Mouse (Mus musculus): Measurements from ENCODE around the gene Zcchc2. TPM values are rescaled to one million over a fixed set of nuclear protein-coding genes. Genes with fewer than 3 reads are reported as not detected.

The Zcchc2 gene
- polyA plus RNA-seq, 1 experiment from 2014 or later: 14.1 TPM

- CTCF ChIA-PET: no interaction called here
- H3K27me3 ChIP-seq: no peaks in the 10 kb centered on the region
- in situ Hi-C loops (cut with MboI; ENCODE audit: low pct_unique_long_range_greater_than_20kb): loop anchor here (5.0 to 25.0 kb wide), 2 partner anchors 139 to 294 kb away; no protein-coding TSS in a partner anchor
- DNase-seq (ENCODE audit: low read depth, low spot score) (peak; percentile 39), ATAC-seq (peak; percentile 79)
- POLR2A ChIA-PET: no interaction called here
- TF ChIP-seq CTCF (IDR thresholded peaks at IDR 0.05): no peak
Observed at GRCm38 (mm10) chr1:106030886-106031285, 40.7 kb downstream of the Zcchc2 start.

GRCm38 (mm10) chr1:106031908-106032307 is 41.7 kb downstream of the Zcchc2 start:
- TF ChIP-seq CTCF (IDR thresholded peaks at IDR 0.05): no peak
- no peak for ATAC-seq
- in situ Hi-C loops (cut with MboI; ENCODE audit: low pct_unique_long_range_greater_than_20kb): loop anchor here (5.0 to 25.0 kb wide), 2 partner anchors 140 to 295 kb away; no protein-coding TSS in a partner anchor
- CTCF ChIA-PET: no interaction called here
- no peaks in the 10 kb centered on the region for H3K27me3 ChIP-seq
- no peak for DNase-seq (ENCODE audit: low read depth, low spot score)
- POLR2A ChIA-PET: no interaction called here

- ChIA-PET POLR2A (no interaction called here), CTCF (no interaction called here)
- ATAC-seq (no peak), DNase-seq (ENCODE audit: low read depth, low spot score) (no peak)
- no peaks in the 10 kb centered on the region for H3K27me3 ChIP-seq
- in situ Hi-C loops (cut with MboI; ENCODE audit: low pct_unique_long_range_greater_than_20kb): loop anchor here (5.0 to 25.0 kb wide), 2 partner anchors 142 to 297 kb away; no protein-coding TSS in a partner anchor
- no peak for TF ChIP-seq CTCF (IDR thresholded peaks at IDR 0.05)
Observed at GRCm38 (mm10) chr1:106034776-106035175, 44.6 kb downstream of the Zcchc2 start.

GRCm38 (mm10) chr1:106036861-106037599 is 46.8 kb downstream of the Zcchc2 start:
- CTCF ChIA-PET: interaction anchor here (0.7 to 3.1 kb wide), 14 partner anchors 9 to 377 kb away, joined by 3 to 15 read pairs (median 3); no protein-coding TSS in a partner anchor
- ATAC-seq (no peak), DNase-seq (ENCODE audit: low read depth, low spot score) (no peak)
- TF ChIP-seq CTCF (IDR thresholded peaks at IDR 0.05): peak; percentile 81
- no peaks in the 10 kb centered on the region for H3K27me3 ChIP-seq
- in situ Hi-C loops (cut with MboI; ENCODE audit: low pct_unique_long_range_greater_than_20kb): loop anchor here (25.0 kb wide), 1 partner anchor 300 kb away; no protein-coding TSS in a partner anchor
- POLR2A ChIA-PET: interaction anchor here (1.2 kb wide), 1 partner anchor 145 kb away, joined by 3 read pairs; no protein-coding TSS in a partner anchor

GRCm38 (mm10) chr1:106039326-106039725 is 49.1 kb downstream of the Zcchc2 start:
- POLR2A ChIA-PET: no interaction called here
- no peak for TF ChIP-seq CTCF (IDR thresholded peaks at IDR 0.05)
- no peak for DNase-seq (ENCODE audit: low read depth, low spot score)
- CTCF ChIA-PET: interaction anchor here (1.3 to 1.8 kb wide), 3 partner anchors 19 to 132 kb away, joined by 3 to 4 read pairs (median 4); partner anchors contain the start of gene Phlpp1
- H3K27me3 ChIP-seq: no peaks in the 10 kb centered on the region
- no peak for ATAC-seq
- in situ Hi-C loops (cut with MboI; ENCODE audit: low pct_unique_long_range_greater_than_20kb): loop anchor here (25.0 kb wide), 1 partner anchor 302 kb away; no protein-coding TSS in a partner anchor

GRCm38 (mm10) chr1:106040271-106040670 is 50.1 kb downstream of the Zcchc2 start:
- in situ Hi-C loops (cut with MboI; ENCODE audit: low pct_unique_long_range_greater_than_20kb): loop anchor here (25.0 kb wide), 1 partner anchor 303 kb away; no protein-coding TSS in a partner anchor
- ChIA-PET POLR2A (no interaction called here), CTCF (interaction anchor here (1.8 kb wide), 1 partner anchor 20 kb away, joined by 4 read pairs; no protein-coding TSS in a partner anchor)
- DNase-seq (ENCODE audit: low read depth, low spot score) (no peak), ATAC-seq (no peak)
- H3K27me3 ChIP-seq: no peaks in the 10 kb centered on the region
- TF ChIP-seq CTCF (IDR thresholded peaks at IDR 0.05): no peak

- POLR2A ChIA-PET: no interaction called here
- TF ChIP-seq CTCF (IDR thresholded peaks at IDR 0.05): no peak
- CTCF ChIA-PET: no interaction called here
- ATAC-seq (no peak), DNase-seq (ENCODE audit: low read depth, low spot score) (no peak)
- in situ Hi-C loops (cut with MboI; ENCODE audit: low pct_unique_long_range_greater_than_20kb): loop anchor here (25.0 kb wide), 1 partner anchor 305 kb away; no protein-coding TSS in a partner anchor
- no peaks in the 10 kb centered on the region for H3K27me3 ChIP-seq
Observed at GRCm38 (mm10) chr1:106042221-106042620, 52.0 kb downstream of the Zcchc2 start.

- no peaks in the 10 kb centered on the region for H3K27me3 ChIP-seq
- no peak for TF ChIP-seq CTCF (IDR thresholded peaks at IDR 0.05)
- CTCF ChIA-PET: interaction anchor here (1.2 kb wide), 1 partner anchor 144 kb away, joined by 3 read pairs; no protein-coding TSS in a partner anchor
- DNase-seq (ENCODE audit: low read depth, low spot score) (no peak), ATAC-seq (no peak)
- POLR2A ChIA-PET: no interaction called here
- in situ Hi-C loops (cut with MboI; ENCODE audit: low pct_unique_long_range_greater_than_20kb): loop anchor here (25.0 kb wide), 1 partner anchor 306 kb away; no protein-coding TSS in a partner anchor
Observed at GRCm38 (mm10) chr1:106043053-106043820, 53.0 kb downstream of the Zcchc2 start.

GRCm38 (mm10) chr1:106049036-106049435 is 58.8 kb downstream of the Zcchc2 start:
- CTCF ChIA-PET: interaction anchor here (1.3 kb wide), 1 partner anchor 11 kb away, joined by 3 read pairs; no protein-coding TSS in a partner anchor
- no peak for DNase-seq (ENCODE audit: low read depth, low spot score)

GRCm38 (mm10) chr1:106054978-106055377 is 64.8 kb downstream of the Zcchc2 start:
- CTCF ChIA-PET: interaction anchor here (1.2 kb wide), 1 partner anchor 9 kb away, joined by 4 read pairs; no protein-coding TSS in a partner anchor

More at GRCm38 (mm10) chr1:106049036-106049435, 58.8 kb downstream of the Zcchc2 start:
- POLR2A ChIA-PET: no interaction called here
- H3K27me3 ChIP-seq: no peaks in the 10 kb centered on the region
- in situ Hi-C loops (cut with MboI; ENCODE audit: low pct_unique_long_range_greater_than_20kb): loop anchor here (25.0 kb wide), 1 partner anchor 312 kb away; no protein-coding TSS in a partner anchor
- TF ChIP-seq CTCF (IDR thresholded peaks at IDR 0.05): no peak
- ATAC-seq: no peak

More at GRCm38 (mm10) chr1:106054978-106055377, 64.8 kb downstream of the Zcchc2 start:
- in situ Hi-C loops (cut with MboI; ENCODE audit: low pct_unique_long_range_greater_than_20kb): loop anchor here (25.0 kb wide), 1 partner anchor 757 kb away; no protein-coding TSS in a partner anchor
- TF ChIP-seq CTCF (IDR thresholded peaks at IDR 0.05): no peak
- POLR2A ChIA-PET: no interaction called here
- H3K27me3 ChIP-seq: no peaks in the 10 kb centered on the region
- ATAC-seq (no peak), DNase-seq (ENCODE audit: low read depth, low spot score) (no peak)
